Mouse (Mus musculus) embryonic fibroblast, embryonic 13.5 days (primary cell): Measurements from ENCODE around the gene Brwd1.

Experiments used
- CTCF ChIP-seq: IDR thresholded peaks from 2 replicates; pipeline ENCODE4 v1.5.1; 2011; ENCODE audit warnings: mild to moderate bottlenecking, control low read depth, low read length, moderate library complexity, borderline replicate concordance; ENCODE audit not compliant: insufficient read depth
- POLR2A ChIP-seq: IDR thresholded peaks from 2 replicates; pipeline ENCODE4 v1.6.1; 2011; ENCODE audit warnings: low read depth, mild to moderate bottlenecking, control low read depth, low read length, moderate library complexity

- no peak for TF ChIP-seq CTCF
- TF ChIP-seq POLR2A, result no peak
These were observed 124.2 kb downstream of the Brwd1 start for GRCm38 (mm10) chr16:95958080-95958479.
